Mouse (Mus musculus) liver, embryonic 15.5 days (tissue): ENCODE measurements around the gene Ppargc1a. TPM values are rescaled to one million over a fixed set of nuclear protein-coding genes. Genes with fewer than 3 reads are reported as not detected.

Source experiments
- ATAC-seq: fragments of 200-750 bp; cut with Nextera tagmentation; 2 replicates; pipeline ENCODE4 v1.8.0; 2017; ENCODE audit warnings: moderate number of reproducible peaks, mild to moderate bottlenecking, moderate library complexity; ENCODE audit not compliant: insufficient read depth
- H3K27ac ChIP-seq: fragments of 300-500 bp; sonication (generic); replicated peaks from 2 replicates; pipeline ENCODE4 v1.5.1; 2015; ENCODE audit warnings: mild to moderate bottlenecking, inconsistent platforms
- H3K27me3 ChIP-seq: fragments of 300-500 bp; sonication (generic); 2 replicates; pipeline ENCODE4 v1.6.1; 2015; ENCODE audit warnings: mild to moderate bottlenecking, inconsistent platforms
- H3K36me3 ChIP-seq: fragments of 300-500 bp; sonication (generic); replicated peaks from 2 replicates; pipeline ENCODE4 v1.6.1; 2015; ENCODE audit warnings: moderate library complexity, mild to moderate bottlenecking, inconsistent platforms
- H3K4me1 ChIP-seq: fragments of 300-500 bp; sonication (generic); replicated peaks from 2 replicates; pipeline ENCODE4 v1.6.1; 2015; ENCODE audit warnings: inconsistent platforms
- H3K4me2 ChIP-seq: fragments of 300-500 bp; sonication (generic); 2 replicates; pipeline ENCODE4 v1.6.1; 2015; ENCODE audit warnings: moderate library complexity, mild to moderate bottlenecking, inconsistent platforms
- H3K4me3 ChIP-seq: fragments of 300-500 bp; sonication (generic); replicated peaks from 2 replicates; pipeline ENCODE4 v1.5.1; 2015; ENCODE audit warnings: mild to moderate bottlenecking, inconsistent platforms
- H3K9ac ChIP-seq: fragments of 300-500 bp; sonication (generic); 2 replicates; pipeline ENCODE4 v1.6.1; 2015; ENCODE audit warnings: moderate library complexity, mild to moderate bottlenecking, inconsistent platforms
- H3K9me3 ChIP-seq: fragments of 300-500 bp; sonication (generic); replicated peaks from 2 replicates; pipeline ENCODE4 v1.6.1; 2016; ENCODE audit warnings: inconsistent platforms
- WGBS: fragments of 180-500 bp; shearing (Covaris S2); methylation state at CpG from one replicate; pipeline ENCODE4 v1.1.7; 2015; ENCODE audit warnings: mixed read lengths; ENCODE audit not compliant: insufficient replicate concordance; 5-methylcytosine and 5-hydroxymethylcytosine counted together
- polyA plus RNA-seq: library from polyadenylated mRNA; unstranded; fragments of >200 nt; fragmentation: Nextera tagmentation; extraction: Ambion mirVana; gene quantifications from 2 replicates; pipeline ENCODE4 v1.2.1, GENCODE M21; 2015

The Ppargc1a gene
- polyA plus RNA-seq, 1 experiment from 2014 or later: 2.7 TPM

DNA sequence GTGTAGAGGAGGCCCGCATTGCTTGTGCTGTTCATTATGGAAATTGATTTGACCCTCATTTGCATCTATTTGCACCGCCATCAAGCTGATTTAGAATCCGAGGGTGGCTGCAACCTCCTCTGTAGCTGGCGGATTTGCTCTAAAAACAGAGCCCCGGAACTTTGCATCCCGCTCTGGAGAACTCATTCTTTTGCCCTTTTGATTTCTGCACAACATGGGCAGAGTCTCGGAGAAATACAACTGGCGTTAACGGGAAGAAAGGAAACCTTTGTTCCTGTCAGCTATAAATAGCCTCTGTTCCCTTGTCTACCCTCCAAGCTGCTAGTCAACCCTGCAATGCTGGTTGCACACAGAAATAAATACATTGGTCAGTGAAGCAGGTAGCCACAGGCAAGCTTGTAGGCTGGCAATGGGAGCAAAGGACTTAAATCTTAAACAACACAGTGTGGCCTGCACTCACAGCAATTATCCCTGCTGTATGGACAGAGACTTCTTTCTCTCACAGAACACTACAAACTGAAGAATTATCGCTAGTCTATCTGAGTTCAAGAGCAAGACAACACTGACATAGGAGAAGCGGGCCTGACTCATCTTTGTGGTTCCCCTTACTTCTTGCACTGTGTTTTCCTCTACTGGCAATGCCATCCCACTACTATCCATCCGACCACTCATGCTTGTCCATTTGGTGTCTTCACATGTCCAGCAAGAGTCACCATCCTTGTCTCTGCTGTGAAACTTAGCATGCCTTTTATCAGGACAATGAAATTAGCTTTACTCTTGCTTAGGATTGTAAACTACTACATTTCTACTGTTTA is 155.0 kb downstream of the Ppargc1a start:
- no peak for ATAC-seq

DNA sequence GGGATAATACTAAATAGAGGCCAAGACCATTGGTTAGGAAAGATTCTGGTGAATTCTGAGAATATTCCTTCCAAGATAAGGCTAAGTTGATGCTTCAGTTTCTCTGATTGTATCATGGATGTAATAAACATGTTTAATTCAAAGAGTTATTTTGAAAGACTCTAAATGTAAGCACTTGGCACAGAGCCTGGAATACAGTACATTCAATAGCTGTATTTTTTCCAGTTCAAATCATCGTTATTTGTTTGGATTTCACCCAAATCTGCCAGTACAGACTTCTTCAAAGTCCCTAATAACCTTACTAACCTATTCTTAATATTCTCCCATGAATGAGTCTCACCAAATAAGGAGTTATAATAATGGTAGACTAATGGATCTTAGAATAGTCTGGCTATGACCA is 157.5 kb downstream of the Ppargc1a start:
- no peak overlapping the region for H3K4me2 ChIP-seq
- no peak overlapping the region for H3K27ac ChIP-seq
- H3K9ac ChIP-seq: no peak overlapping the region
- WGBS: 46% methylated on average over 1 of the region's 1 CpGs
- no peaks in the 10 kb centered on the region for H3K4me1 ChIP-seq
- no peaks in the 10 kb centered on the region for H3K27me3 ChIP-seq
- no peaks in the 10 kb centered on the region for H3K9me3 ChIP-seq
- no peak for ATAC-seq
- no peaks in the 10 kb centered on the region for H3K36me3 ChIP-seq
- no peak overlapping the region for H3K4me3 ChIP-seq

More for the DNA sequence above, 155.0 kb downstream of the Ppargc1a start:
- Histone ChIP-seq H3K9me3 (no peaks in the 10 kb centered on the region), H3K9ac (no peak overlapping the region), H3K4me3 (no peak overlapping the region), H3K27ac (no peak overlapping the region), H3K36me3 (no peaks in the 10 kb centered on the region), H3K27me3 (no peaks in the 10 kb centered on the region), H3K4me2 (no peak overlapping the region), H3K4me1 (no peaks in the 10 kb centered on the region)
- WGBS: 37% methylated on average over 12 of the region's 12 CpGs

DNA sequence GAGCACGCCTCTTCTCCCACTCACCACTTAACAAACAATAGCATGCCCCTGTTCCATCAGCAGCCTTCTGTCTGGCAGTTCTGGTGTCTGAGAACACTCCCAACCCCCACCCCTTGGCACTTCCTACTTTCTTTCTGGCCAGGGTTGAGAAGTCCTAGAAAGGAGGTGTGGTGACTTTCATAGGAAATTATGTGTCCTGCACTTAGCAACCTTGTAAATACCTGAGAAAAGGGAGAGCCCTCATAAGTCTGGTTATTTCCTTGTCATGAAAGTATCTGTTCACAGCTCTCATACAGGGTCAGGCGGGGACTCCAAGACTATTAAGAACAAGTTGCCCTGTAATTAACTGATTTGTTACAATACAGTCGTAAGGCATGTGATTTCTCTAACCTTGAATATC is 161.1 kb downstream of the Ppargc1a start:
- Histone ChIP-seq H3K27me3 (no peaks in the 10 kb centered on the region), H3K27ac (no peak overlapping the region), H3K4me2 (no peak overlapping the region), H3K9ac (no peak overlapping the region), H3K9me3 (no peaks in the 10 kb centered on the region), H3K4me3 (no peak overlapping the region), H3K4me1 (no peaks in the 10 kb centered on the region), H3K36me3 (no peaks in the 10 kb centered on the region)
- ATAC-seq: no peak
- WGBS: 35% methylated on average over 3 of the region's 3 CpGs
